Mouse (Mus musculus) testis, adult 2 months (tissue): ENCODE results near the gene Arpc3.

Experiments
- CTCF ChIP-seq: fragments of 200-500 bp; IDR thresholded peaks from 2 replicates; pipeline ENCODE4 v1.5.1; 2012; ENCODE audit warnings: low read depth, mild to moderate bottlenecking, inconsistent platforms, low read length, moderate library complexity; ENCODE audit not compliant: control insufficient read depth, insufficient read depth, insufficient replicate concordance
- POLR2A ChIP-seq: fragments of 200-500 bp; IDR thresholded peaks from 2 replicates; pipeline ENCODE4 v1.6.1; 2012; ENCODE audit warnings: low read depth, mild to moderate bottlenecking, inconsistent platforms, low read length, moderate library complexity; ENCODE audit not compliant: control insufficient read depth

DNA sequence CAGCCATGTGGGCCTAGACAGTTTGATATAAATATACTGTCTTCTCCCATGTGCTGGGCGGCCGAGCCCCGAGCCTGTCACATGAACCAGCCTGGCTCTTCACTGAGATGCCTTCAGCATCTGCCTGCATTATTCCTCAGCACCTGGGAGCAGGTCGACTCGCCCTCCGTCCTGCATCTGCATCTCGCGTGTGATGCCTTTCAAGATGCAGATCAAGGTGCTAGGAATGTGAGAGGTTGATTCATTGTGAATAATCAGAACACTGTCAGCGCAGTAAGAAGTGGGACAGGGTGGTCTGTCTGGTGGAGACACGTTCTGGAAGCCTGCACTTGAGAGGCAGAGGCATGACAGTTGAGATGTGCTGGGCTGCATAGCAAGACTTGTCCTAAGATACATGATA lies 52.8 kb downstream of the Arpc3 start:
- no peak for TF ChIP-seq CTCF
- TF ChIP-seq POLR2A, result no peak
